Mouse (Mus musculus): Measurements from ENCODE around the gene Pax7. TPM values are rescaled to one million over a fixed set of nuclear protein-coding genes. Genes with fewer than 3 reads are reported as not detected.
A peak's percentile ranks its signal among the peaks of the same experiment; 100 is the strongest.

Gene Pax7
- polyA plus RNA-seq, 1 experiment from 2014 or later: 0.03 TPM

DNA sequence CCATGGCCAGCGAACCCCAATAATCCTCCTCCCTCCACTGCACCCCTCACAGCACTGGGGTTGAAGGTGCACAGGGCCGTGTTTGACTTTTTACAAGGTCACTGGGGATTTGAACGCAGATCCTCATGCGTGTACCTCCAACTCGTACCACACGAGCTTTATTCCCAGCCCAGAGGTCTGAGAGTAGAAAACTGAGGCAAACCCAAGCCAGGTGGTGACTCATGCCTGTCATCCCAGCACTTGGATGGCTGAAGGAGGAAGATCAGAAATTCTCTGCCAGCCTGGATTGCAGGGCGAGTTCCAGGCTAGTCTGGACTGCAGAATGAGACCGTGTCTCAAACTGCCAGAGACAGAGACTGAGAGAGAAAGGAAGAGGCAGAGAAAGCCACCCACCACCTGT is 28.4 kb downstream of the Pax7 start:
- peaks cover 10% of the 10 kb centered on the region; the same call in 1 of the 2 replicates for H3K27me3 ChIP-seq (replicated peaks)
- H3K9me3 ChIP-seq: no peaks in the 10 kb centered on the region
- no peak for ATAC-seq (ENCODE audit: insufficient read depth, low FRiP score, low read depth)
- H3K9ac ChIP-seq: no peak overlapping the region
- H3K4me3 ChIP-seq (replicated peaks): no peak overlapping the region
- no peak overlapping the region for H3K4me2 ChIP-seq
- H3K4me1 ChIP-seq: 0 out of 2 replicates have a peak, but pooled peaks cover 1% of the 10 kb centered on the region
- H3K36me3 ChIP-seq: no peaks in the 10 kb centered on the region
- H3K27ac ChIP-seq: no peak overlapping the region
- WGBS: 71% methylated on average over 8 of the region's 8 CpGs

GRCm38 (mm10) chr4:139803981-139804380 is 29.3 kb downstream of the Pax7 start:
- 3% methylated on average over 2 of the region's 2 CpGs for WGBS

DNA sequence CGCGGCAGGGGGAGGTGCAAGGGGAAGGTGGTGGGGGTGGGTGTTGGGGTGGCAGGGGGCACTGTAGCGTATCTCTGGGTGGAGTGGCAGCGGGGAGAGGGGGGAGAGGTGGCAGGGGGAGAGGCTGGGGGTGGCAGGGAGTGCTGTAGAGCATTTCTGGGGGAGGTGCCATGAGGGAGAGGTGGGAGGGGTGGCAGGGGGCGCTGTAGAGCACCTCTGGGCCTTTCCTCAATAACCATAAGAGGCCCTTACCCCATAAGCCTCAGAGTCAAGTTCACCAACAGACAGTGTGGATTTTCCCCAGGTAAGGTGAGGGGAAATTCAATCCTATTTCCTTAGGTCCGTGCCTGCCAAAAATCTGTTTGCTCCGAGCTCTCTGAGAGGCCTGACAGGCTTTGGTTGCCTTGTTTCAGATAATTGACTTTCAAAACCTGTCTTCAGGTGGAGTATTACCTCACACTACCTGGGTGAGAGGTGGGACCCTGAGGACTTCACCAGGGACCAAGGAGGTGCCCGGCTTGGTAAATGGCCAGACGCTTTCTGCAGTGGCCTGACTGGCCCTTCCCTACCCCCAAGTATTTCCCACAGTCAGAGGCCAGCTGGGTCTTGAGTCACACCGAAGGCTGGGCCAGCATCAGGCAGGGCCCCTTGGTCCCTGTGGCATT is 33.8 kb downstream of the Pax7 start:
- no peak for ATAC-seq (ENCODE audit: insufficient read depth, low FRiP score, low read depth)
- no peak overlapping the region for H3K4me2 ChIP-seq
- no peak overlapping the region for H3K9ac ChIP-seq
- 66% methylated on average over 10 of the region's 10 CpGs for WGBS
- H3K4me1 ChIP-seq: 0 out of 2 replicates have a peak, but pooled peaks cover 6% of the 10 kb centered on the region
- H3K9me3 ChIP-seq: no peaks in the 10 kb centered on the region
- no peak overlapping the region for H3K4me3 ChIP-seq (replicated peaks)
- H3K27me3 ChIP-seq (replicated peaks): peaks cover 2% of the 10 kb centered on the region
- no peaks in the 10 kb centered on the region for H3K36me3 ChIP-seq
- H3K27ac ChIP-seq: no peak overlapping the region

More at GRCm38 (mm10) chr4:139803981-139804380, 29.3 kb downstream of the Pax7 start:
- no peak overlapping the region for H3K4me3 ChIP-seq (replicated peaks)
- H3K4me2 ChIP-seq: no peak overlapping the region
- H3K4me1 ChIP-seq: 0 out of 2 replicates have a peak, but pooled peaks cover 3% of the 10 kb centered on the region
- peaks cover 7% of the 10 kb centered on the region; the same call in 1 of the 2 replicates for H3K27me3 ChIP-seq (replicated peaks)
- no peaks in the 10 kb centered on the region for H3K9me3 ChIP-seq
- H3K27ac ChIP-seq: no peak overlapping the region
- H3K36me3 ChIP-seq: no peaks in the 10 kb centered on the region
- no peak overlapping the region for H3K9ac ChIP-seq
- ATAC-seq (ENCODE audit: insufficient read depth, low FRiP score, low read depth): 0 out of 2 replicates have a peak, but pooled peaks have one; percentile 35

DNA sequence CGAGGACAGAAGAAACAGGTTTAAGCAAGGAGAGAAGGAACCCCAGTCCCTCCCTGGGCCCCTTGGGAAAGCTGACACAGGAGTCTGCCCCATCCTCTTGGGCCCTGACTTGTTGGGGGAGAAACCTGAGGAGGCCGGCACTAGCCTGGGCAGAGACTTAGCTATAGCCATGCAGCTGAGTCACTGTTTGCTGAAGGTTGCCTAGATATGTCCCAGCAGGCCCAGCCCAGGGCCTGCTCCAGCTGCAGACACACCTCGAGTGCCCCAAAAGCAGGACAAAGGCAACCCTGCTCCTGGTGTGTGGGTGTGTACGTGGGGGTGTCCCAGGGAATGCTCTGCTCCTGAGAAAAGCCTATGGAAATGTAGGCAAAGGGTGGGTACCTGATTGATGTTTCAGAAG is 36.0 kb downstream of the Pax7 start:
- Histone ChIP-seq H3K4me1 (0 out of 2 replicates have a peak, but pooled peaks cover 6% of the 10 kb centered on the region), H3K4me3 (replicated peaks) (no peak overlapping the region), H3K9me3 (no peaks in the 10 kb centered on the region), H3K27me3 (replicated peaks) (peaks cover 2% of the 10 kb centered on the region), H3K9ac (no peak overlapping the region), H3K4me2 (no peak overlapping the region), H3K27ac (peak overlapping the region; percentile 73), H3K36me3 (no peaks in the 10 kb centered on the region)
- WGBS: 32% methylated on average over 4 of the region's 4 CpGs
- peak; percentile 91 for ATAC-seq (ENCODE audit: insufficient read depth, low FRiP score, low read depth)

DNA sequence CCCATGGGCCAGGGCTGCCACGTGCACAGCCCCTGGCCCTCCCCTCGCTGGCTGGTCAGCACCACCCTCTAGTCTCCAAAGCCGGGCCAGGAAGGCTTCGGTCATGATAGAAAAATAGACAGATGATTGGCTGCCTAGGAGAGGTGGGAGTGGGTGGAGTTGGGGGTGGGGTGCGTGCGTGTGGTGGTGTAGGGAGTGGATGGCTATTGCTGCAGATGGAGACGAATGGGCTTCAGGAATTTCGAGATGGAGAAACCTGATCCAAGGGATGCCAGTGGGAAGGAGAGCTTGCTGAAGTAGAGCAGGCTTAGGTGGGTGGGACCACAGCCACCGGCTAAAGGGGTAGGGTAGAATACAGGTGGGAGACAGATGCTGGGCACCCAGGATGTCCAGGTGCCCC is 37.2 kb downstream of the Pax7 start:
- H3K27ac ChIP-seq: no peak overlapping the region
- WGBS: 10% methylated on average over 9 of the region's 9 CpGs

DNA sequence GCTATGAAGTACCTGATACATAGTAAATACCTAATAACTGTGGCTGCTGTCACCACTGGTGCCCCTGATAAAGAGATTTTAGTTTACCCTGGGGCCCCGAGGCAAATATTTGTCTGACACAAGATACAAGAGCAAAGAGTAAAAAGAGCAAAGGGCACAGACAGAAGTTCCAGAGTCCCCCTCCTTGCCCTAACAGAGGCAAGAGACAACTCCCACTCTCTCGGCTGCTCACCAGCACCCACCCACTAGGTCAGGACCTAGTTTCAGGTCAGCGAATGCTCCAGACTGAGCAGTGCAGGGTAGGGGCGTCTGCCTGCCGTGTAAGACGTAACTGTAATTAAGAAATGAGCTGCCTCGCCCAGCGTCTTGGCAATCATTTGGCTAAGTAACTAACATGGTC is 42.2 kb downstream of the Pax7 start:
- 0 out of 2 replicates have a peak, but pooled peaks cover 3% of the 10 kb centered on the region for H3K4me1 ChIP-seq
- peaks cover 11% of the 10 kb centered on the region; the same call in 1 of the 2 replicates for H3K27me3 ChIP-seq (replicated peaks)
- no peak overlapping the region for H3K9ac ChIP-seq
- H3K9me3 ChIP-seq: no peaks in the 10 kb centered on the region
- ATAC-seq (ENCODE audit: insufficient read depth, low FRiP score, low read depth): no peak
- no peaks in the 10 kb centered on the region for H3K36me3 ChIP-seq
- H3K4me3 ChIP-seq (replicated peaks): no peak overlapping the region
- H3K4me2 ChIP-seq: no peak overlapping the region
- no peak overlapping the region for H3K27ac ChIP-seq
- WGBS: 36% methylated on average over 8 of the region's 8 CpGs

More for the DNA sequence above, 37.2 kb downstream of the Pax7 start:
- 0 out of 2 replicates have a peak, but pooled peaks cover 9% of the 10 kb centered on the region for H3K4me1 ChIP-seq
- H3K27me3 ChIP-seq (replicated peaks): peaks cover 2% of the 10 kb centered on the region; the same call in 1 of the 2 replicates
- H3K36me3 ChIP-seq: no peaks in the 10 kb centered on the region
- H3K9me3 ChIP-seq: no peaks in the 10 kb centered on the region
- no peak for ATAC-seq (ENCODE audit: insufficient read depth, low FRiP score, low read depth)
- H3K4me3 ChIP-seq (replicated peaks): no peak overlapping the region
- H3K4me2 ChIP-seq: no peak overlapping the region
- no peak overlapping the region for H3K9ac ChIP-seq

- no peak for ATAC-seq (ENCODE audit: insufficient read depth, low FRiP score, low read depth)
- 77% methylated on average over 7 of the region's 7 CpGs for WGBS
- no peak overlapping the region for H3K27ac ChIP-seq
- H3K27me3 ChIP-seq (replicated peaks): peaks cover 11% of the 10 kb centered on the region; the same call in 1 of the 2 replicates
- no peaks in the 10 kb centered on the region for H3K9me3 ChIP-seq
- no peaks in the 10 kb centered on the region for H3K36me3 ChIP-seq
- no peak overlapping the region for H3K4me2 ChIP-seq
- no peak overlapping the region for H3K4me3 ChIP-seq (replicated peaks)
- H3K4me1 ChIP-seq: 0 out of 2 replicates have a peak, but pooled peaks cover 3% of the 10 kb centered on the region
- no peak overlapping the region for H3K9ac ChIP-seq
These were observed 43.6 kb downstream of the Pax7 start for GRCm38 (mm10) chr4:139789772-139790171.

DNA sequence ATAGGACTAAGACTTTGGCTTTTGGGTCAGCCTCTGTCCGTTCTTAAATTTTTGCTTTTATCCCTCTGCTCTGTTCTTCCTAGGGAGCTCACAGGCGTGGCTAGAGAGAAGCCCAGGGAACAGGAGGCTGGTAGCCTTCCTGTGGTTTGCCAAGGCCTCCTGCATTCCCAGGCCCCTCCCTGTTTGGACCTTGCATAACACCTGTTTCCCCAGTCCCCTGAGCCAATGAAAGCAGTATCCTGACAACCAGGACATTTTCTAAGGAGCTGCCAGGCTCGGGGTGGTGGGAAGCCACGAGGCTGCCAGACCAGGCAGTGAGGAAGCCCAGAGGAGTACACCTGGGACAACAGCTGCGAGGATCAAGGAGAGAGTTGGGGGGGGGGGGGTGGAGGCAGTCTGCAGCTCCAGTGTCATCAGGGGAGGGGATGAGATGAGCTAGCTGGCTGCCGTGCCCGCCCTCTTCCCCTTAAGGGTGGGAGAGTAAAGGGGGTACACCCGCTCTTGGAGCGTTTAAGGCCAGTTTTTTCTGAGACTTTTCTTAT is 50.3 kb downstream of the Pax7 start:
- no peaks in the 10 kb centered on the region for H3K9me3 ChIP-seq
- no peaks in the 10 kb centered on the region for H3K36me3 ChIP-seq
- H3K4me1 ChIP-seq: no peaks in the 10 kb centered on the region
- H3K27me3 ChIP-seq (replicated peaks): peaks cover 12% of the 10 kb centered on the region
- H3K4me2 ChIP-seq: no peak overlapping the region
- no peak for ATAC-seq (ENCODE audit: insufficient read depth, low FRiP score, low read depth)
- H3K27ac ChIP-seq: no peak overlapping the region
- no peak overlapping the region for H3K4me3 ChIP-seq (replicated peaks)
- WGBS: 49% methylated on average over 9 of the region's 9 CpGs
- no peak overlapping the region for H3K9ac ChIP-seq

- Histone ChIP-seq H3K4me2 (no peak overlapping the region), H3K27me3 (replicated peaks) (peaks cover 42% of the 10 kb centered on the region; the same call in 1 of the 2 replicates), H3K4me3 (replicated peaks) (no peak overlapping the region), H3K27ac (no peak overlapping the region), H3K9me3 (no peaks in the 10 kb centered on the region), H3K4me1 (no peaks in the 10 kb centered on the region), H3K36me3 (no peaks in the 10 kb centered on the region), H3K9ac (no peak overlapping the region)
- WGBS: 23% methylated on average over 9 of the region's 9 CpGs
- no peak for ATAC-seq (ENCODE audit: insufficient read depth, low FRiP score, low read depth)
These were observed 62.1 kb downstream of the Pax7 start for GRCm38 (mm10) chr4:139771125-139771631.

DNA sequence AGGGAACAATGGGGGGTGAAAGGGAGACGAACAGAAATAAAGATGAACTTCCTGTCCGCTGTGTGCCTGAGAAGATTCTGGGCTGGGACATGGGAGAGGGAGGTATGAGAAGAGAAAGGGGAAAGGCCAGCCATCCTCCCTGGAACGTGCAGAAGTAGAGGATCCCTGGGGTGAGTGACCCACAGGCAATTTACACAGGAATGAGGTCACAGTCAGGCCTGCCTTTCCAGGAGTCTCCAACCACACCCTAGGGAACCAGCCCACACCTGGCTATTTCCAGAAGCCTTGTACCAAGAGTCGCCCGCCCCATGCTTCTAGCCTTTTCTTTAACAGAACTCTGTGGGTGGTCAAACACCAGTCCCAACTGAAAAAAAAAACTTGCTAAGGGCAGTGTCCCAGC is 65.5 kb downstream of the Pax7 start:
- Histone ChIP-seq H3K27ac (no peak overlapping the region), H3K4me3 (replicated peaks) (no peak overlapping the region), H3K27me3 (replicated peaks) (peaks cover 51% of the 10 kb centered on the region; the same call in 1 of the 2 replicates), H3K4me2 (no peak overlapping the region), H3K36me3 (no peaks in the 10 kb centered on the region), H3K9me3 (no peaks in the 10 kb centered on the region), H3K9ac (no peak overlapping the region), H3K4me1 (no peaks in the 10 kb centered on the region)
- ATAC-seq (ENCODE audit: insufficient read depth, low FRiP score, low read depth): no peak
- 44% methylated on average over 5 of the region's 5 CpGs for WGBS

GRCm38 (mm10) chr4:139767115-139767718 is 66.1 kb downstream of the Pax7 start:
- WGBS: 7% methylated on average over 18 of the region's 18 CpGs
- Histone ChIP-seq H3K9me3 (no peaks in the 10 kb centered on the region), H3K4me1 (no peaks in the 10 kb centered on the region), H3K4me2 (no peak overlapping the region), H3K36me3 (no peaks in the 10 kb centered on the region), H3K27ac (no peak overlapping the region), H3K27me3 (replicated peaks) (peaks cover 52% of the 10 kb centered on the region; the same call in 1 of the 2 replicates), H3K9ac (no peak overlapping the region), H3K4me3 (replicated peaks) (no peak overlapping the region)
- ATAC-seq (ENCODE audit: insufficient read depth, low FRiP score, low read depth): no peak

DNA sequence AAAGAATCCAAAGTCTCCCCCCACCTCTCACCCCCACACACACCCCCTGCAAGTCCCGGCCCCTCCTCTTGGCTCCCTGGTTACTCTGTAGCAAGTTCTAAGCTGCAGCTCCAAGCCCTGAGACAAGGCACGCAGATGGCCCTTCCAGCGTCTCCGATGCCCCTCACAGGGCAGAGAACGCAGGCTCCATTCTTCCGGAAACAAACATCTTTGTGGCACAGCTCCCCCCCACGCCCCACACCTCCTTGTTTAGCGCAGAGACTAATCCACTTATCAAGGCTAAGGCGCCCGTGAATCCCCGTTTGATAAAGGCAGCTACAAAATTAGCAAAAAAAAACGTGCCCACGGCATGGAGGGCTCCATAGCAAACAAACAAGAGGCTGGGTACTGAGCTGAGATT is 71.4 kb downstream of the Pax7 start:
- Histone ChIP-seq H3K4me2 (no peak overlapping the region), H3K36me3 (no peaks in the 10 kb centered on the region), H3K9me3 (no peaks in the 10 kb centered on the region), H3K27ac (no peak overlapping the region), H3K4me3 (replicated peaks) (no peak overlapping the region), H3K4me1 (no peaks in the 10 kb centered on the region), H3K9ac (no peak overlapping the region), H3K27me3 (replicated peaks) (peaks cover 35% of the 10 kb centered on the region; the same call in 1 of the 2 replicates)
- WGBS: 10% methylated on average over 13 of the region's 13 CpGs
- ATAC-seq (ENCODE audit: insufficient read depth, low FRiP score, low read depth): no peak
